Mouse (Mus musculus) kidney, adult 2 months (tissue): ENCODE measurements around the gene Gabrd. TPM values are rescaled to one million over a fixed set of nuclear protein-coding genes. Genes with fewer than 3 reads are reported as not detected.

Experiments used
- DNase-seq: peaks from one replicate; pipeline ENCODE4 v3.0.0; 2021
- H3K27ac ChIP-seq: fragments of 200-500 bp; 2 replicates; pipeline ENCODE4 v1.5.1; 2012; ENCODE audit warnings: low read depth, low read length, control low read depth, inconsistent platforms; ENCODE audit not compliant: insufficient read depth
- H3K27me3 ChIP-seq: fragments of 200-500 bp; replicated peaks from 2 replicates; pipeline ENCODE4 v1.6.1; 2012; ENCODE audit warnings: mild to moderate bottlenecking, moderate library complexity, low read length, inconsistent platforms; ENCODE audit not compliant: control insufficient read depth, insufficient read depth
- H3K36me3 ChIP-seq: fragments of 200-500 bp; 2 replicates; pipeline ENCODE4 v1.6.1; 2012; ENCODE audit warnings: mild to moderate bottlenecking, moderate library complexity, low read length, inconsistent platforms; ENCODE audit not compliant: control insufficient read depth, insufficient read depth
- H3K4me1 ChIP-seq: fragments of 200-500 bp; 2 replicates; pipeline ENCODE4 v1.6.1; 2011; ENCODE audit warnings: low read length; ENCODE audit not compliant: control insufficient read depth, insufficient read depth
- H3K4me3 ChIP-seq: fragments of 200-500 bp; 2 replicates; pipeline ENCODE4 v1.5.1; 2011; ENCODE audit warnings: mild to moderate bottlenecking, low read depth, low read length, control low read depth; ENCODE audit not compliant: insufficient read depth
- CTCF ChIP-seq: fragments of 200-500 bp; conservative IDR thresholded peaks from 2 replicates; pipeline ENCODE4 v1.5.1; 2011; ENCODE audit warnings: low read depth, mild to moderate bottlenecking, control low read depth, low read length, moderate library complexity, mixed read lengths; ENCODE audit not compliant: insufficient read depth, insufficient read length
- POLR2A ChIP-seq: fragments of 200-500 bp; IDR thresholded peaks from one replicate; pipeline ENCODE4 v1.6.1; 2011; ENCODE audit warnings: low read depth, low read length, control low read depth
- WGBS: fragments of 180-500 bp; shearing (Covaris S2); methylation state at CpG from one replicate; pipeline ENCODE4 v1.1.7; 2018; 5-methylcytosine and 5-hydroxymethylcytosine counted together
- polyA plus RNA-seq: library from polyadenylated mRNA; depleted of rRNA; stranded (reverse); fragments of >200 nt; gene quantifications from 2 replicates; pipeline ENCODE4 v1.2.3, GENCODE M21; 2012

Gabrd gene
- polyA plus RNA-seq, 1 experiment = 0.47 TPM

DNA sequence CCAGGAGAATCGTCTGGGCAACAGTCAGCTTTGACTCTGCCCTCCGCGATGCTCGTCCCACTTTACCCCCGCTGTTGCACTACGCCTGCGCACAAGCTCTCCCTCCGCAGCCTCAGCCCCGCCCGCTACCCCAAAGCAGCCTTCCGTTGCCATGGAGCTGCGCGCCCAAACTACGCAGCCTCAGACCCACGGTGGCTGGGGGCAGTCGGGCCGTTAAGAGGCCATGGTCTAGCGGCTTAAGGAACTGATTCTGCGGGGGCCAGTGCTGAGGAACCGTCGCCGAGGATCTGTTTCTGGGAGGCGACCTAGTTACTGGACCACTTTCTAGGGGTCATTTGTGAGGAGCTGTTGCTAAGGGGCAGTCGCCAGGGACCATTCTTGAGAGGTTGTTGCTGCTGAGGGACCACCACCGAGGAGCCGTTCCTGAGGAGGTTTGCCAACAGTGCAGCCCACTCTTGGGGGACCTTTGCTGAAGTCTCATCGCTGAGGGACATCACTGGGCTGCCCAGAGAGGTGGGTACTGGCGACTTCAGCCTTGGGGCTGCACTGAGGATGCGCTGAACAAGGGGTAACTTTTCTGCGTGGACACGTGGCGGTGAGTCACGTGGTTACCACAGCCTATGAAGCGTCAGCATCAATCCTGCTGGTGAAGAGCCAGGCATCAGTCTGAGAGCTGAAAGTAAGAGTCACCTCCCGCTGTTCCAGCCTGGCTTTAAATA, 11.3 kb upstream of the Gabrd start, which contains the start of gene Cfap74:
Cfap74 (plus strand) TSS at position 133 of the 719 bp plus-strand sequence.
- 2% methylated on average over 35 of the region's 35 CpGs for WGBS
- no peak for TF ChIP-seq CTCF
- TF ChIP-seq POLR2A = no peak
- DNase-seq = peak; percentile 57

DNA sequence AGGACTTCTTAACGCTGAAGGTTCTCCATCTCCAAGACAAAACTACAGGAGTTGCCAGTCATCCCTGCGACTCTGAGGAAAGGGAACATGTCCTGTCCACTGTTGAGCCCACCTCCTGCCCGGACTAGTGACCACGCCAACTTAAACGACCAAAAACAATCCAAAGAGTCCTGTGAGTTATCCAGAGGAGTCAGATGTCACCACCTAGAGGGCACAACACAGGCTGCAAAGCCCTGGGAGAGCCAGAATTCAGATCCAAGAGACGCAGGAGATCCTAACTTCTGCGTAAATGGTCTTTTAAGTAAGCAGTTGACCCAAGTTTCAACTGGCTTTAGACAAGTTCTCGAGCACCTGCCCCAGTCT, 10.8 kb upstream of the Gabrd start:
- Histone ChIP-seq H3K27ac (no peak overlapping the region), H3K4me3 (peak overlapping the region; percentile 44), H3K36me3 (no peaks in the 10 kb centered on the region), H3K4me1 (no peaks in the 10 kb centered on the region), H3K27me3 (no peaks in the 10 kb centered on the region)
- TF ChIP-seq CTCF = peak; percentile 29; the same call in 1 of the 2 replicates
- no peak for TF ChIP-seq POLR2A
- 2% methylated on average over 8 of the region's 8 CpGs for WGBS
- DNase-seq = no peak

More for the DNA sequence above, 11.3 kb upstream of the Gabrd start, which contains the start of gene Cfap74:
- H3K36me3 ChIP-seq = no peaks in the 10 kb centered on the region
- no peaks in the 10 kb centered on the region for H3K27me3 ChIP-seq
- H3K4me3 ChIP-seq = peak within 1 kb of the TSS; percentile 44
- no peaks in the 10 kb centered on the region for H3K4me1 ChIP-seq
- no peak within 1 kb of the TSS for H3K27ac ChIP-seq

DNA sequence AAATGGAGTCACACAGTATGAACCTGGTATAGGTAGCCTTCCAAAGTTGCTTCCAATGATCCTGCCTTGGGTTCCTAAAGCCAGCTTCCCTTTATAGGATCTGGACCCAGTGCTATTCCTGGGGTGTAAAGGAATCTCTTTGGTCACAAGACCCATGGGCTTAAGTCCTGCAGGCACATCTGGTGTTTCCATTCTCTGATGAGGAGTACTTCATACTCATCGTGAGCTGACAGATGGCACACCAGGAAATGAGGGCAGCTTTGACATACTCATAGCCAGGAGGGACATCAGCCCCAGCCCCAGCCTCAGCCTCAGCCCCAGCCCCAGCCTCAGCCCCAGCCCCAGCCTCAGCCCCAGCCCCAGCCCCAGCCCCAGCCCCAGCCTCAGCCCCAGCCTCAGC, 4.6 kb upstream of the Gabrd start:
- H3K27me3 ChIP-seq = no peaks in the 10 kb centered on the region
- TF ChIP-seq POLR2A (no peak), CTCF (no peak)
- H3K36me3 ChIP-seq = no peaks in the 10 kb centered on the region
- H3K4me1 ChIP-seq = no peaks in the 10 kb centered on the region
- no peak overlapping the region for H3K27ac ChIP-seq
- DNase-seq = no peak
- 81% methylated on average over 1 of the region's 1 CpGs for WGBS
- H3K4me3 ChIP-seq = no peak overlapping the region

DNA sequence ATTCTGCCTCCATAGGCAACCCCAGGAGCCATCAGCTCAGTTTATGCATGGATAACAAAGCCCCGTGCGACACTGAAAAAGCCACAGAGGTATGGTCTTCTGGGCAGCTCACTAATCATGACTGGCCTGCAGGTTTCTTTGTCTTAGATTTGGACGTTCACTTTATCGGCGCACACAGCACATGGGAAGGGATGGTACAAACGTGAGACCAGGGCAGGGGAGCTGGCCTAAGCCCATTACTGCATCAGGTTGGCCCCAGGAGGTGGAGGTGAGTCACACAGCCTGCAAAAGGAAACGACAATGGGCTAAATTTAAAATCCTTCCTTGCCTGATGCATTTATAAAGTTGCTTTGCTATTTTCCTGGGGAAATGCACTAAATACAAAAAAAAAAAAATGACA, 3.2 kb upstream of the Gabrd start:
- no peak for DNase-seq
- H3K27ac ChIP-seq = no peak overlapping the region
- WGBS = 73% methylated on average over 7 of the region's 7 CpGs
- H3K4me1 ChIP-seq = no peaks in the 10 kb centered on the region
- TF ChIP-seq POLR2A (no peak), CTCF (no peak)
- H3K36me3 ChIP-seq = no peaks in the 10 kb centered on the region
- no peaks in the 10 kb centered on the region for H3K27me3 ChIP-seq
- H3K4me3 ChIP-seq = no peak overlapping the region

DNA sequence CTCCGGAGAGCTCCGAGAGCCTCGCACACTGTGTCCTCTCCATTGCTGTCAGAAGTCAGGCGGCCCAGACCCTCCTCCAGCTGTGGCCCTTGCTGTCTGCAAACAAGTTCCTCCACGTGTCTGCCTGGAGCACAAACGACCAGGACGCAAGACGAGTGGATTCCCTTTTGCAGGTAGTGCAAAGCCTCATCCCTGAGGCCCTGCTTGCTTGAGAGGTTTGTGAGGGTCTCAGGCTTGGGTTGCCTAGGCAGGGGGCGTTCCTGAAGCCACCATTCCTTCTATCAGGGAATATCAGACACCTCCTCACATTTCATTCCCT, 269 bp upstream of the Gabrd start:
- H3K36me3 ChIP-seq = no peaks in the 10 kb centered on the region
- H3K27ac ChIP-seq = no peak overlapping the region
- H3K4me3 ChIP-seq = no peak overlapping the region
- DNase-seq = no peak
- no peaks in the 10 kb centered on the region for H3K27me3 ChIP-seq
- H3K4me1 ChIP-seq = no peaks in the 10 kb centered on the region
- WGBS = 7% methylated on average over 9 of the region's 9 CpGs
- no peak for TF ChIP-seq POLR2A
- no peak for TF ChIP-seq CTCF

DNA sequence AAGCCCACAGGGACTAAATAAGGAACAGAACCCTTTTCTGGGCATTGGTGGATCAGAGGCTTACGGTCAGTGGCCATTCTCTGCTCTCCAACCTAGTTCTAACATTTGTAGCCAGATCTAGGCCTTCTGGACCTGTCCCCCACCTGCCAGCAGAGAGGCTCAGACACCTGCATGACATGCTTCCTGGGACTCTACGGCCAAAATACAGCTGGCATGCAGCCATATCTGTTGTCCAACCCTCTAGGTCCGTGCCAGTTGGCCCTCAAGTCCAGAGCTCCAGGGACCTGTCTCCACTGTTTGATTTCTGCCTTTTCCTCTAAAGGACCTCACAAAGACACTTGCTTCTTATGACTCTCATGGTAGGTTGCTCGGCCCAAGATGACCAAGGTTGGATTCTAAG, 1.2 kb downstream of the Gabrd start:
- 73% methylated on average over 4 of the region's 4 CpGs for WGBS
- Histone ChIP-seq H3K4me1 (no peaks in the 10 kb centered on the region), H3K4me3 (no peak overlapping the region), H3K36me3 (no peaks in the 10 kb centered on the region), H3K27ac (no peak overlapping the region), H3K27me3 (no peaks in the 10 kb centered on the region)
- TF ChIP-seq CTCF = no peak
- no peak for TF ChIP-seq POLR2A
- DNase-seq = peak; percentile 8

DNA sequence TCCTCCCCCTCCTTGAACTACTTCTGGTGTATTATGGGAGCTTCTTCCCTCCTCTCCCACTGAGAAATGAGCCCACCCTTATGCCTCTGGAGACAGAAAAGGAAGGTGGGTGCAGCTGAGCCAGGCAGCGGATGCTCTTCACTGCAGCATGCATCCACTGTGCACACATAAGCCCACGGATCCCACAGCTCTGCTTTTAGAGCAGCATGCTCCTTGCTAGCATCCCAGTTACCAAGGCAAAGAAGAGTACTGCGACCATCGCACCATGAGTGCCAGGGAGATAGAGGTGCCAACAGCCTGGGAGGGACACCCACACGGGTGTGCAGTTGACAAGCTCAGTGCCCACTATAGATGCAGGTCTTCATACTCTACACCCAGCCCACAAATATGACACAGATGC, 2.4 kb downstream of the Gabrd start:
- Histone ChIP-seq H3K4me3 (no peak overlapping the region), H3K4me1 (no peaks in the 10 kb centered on the region), H3K27me3 (no peaks in the 10 kb centered on the region), H3K36me3 (no peaks in the 10 kb centered on the region), H3K27ac (no peak overlapping the region)
- TF ChIP-seq POLR2A = no peak
- no peak for TF ChIP-seq CTCF
- WGBS = 85% methylated on average over 5 of the region's 5 CpGs
- no peak for DNase-seq

DNA sequence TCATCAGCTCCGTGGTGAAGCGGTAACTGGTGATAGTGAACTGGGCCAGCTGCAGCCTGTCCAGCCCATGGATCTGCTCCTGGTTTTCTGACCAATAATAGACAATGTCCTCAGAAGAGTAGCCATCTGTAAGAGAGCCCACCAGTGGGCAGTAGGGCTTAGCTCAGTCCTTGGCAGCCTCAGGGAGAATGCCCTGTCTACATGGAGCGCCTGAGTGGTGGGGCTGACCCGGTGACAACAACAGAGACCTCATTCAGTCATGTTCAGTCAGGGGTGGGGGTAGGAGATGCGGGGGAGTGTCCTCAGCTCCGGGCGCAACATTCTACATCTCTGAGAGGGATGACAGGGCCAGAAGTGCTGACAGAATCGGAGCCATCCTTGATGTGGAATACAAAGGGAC, 10.7 kb downstream of the Gabrd start:
- H3K27ac ChIP-seq = no peak overlapping the region
- WGBS = 69% methylated on average over 8 of the region's 8 CpGs
- H3K4me3 ChIP-seq = no peak overlapping the region
- no peaks in the 10 kb centered on the region for H3K27me3 ChIP-seq
- H3K36me3 ChIP-seq = no peaks in the 10 kb centered on the region
- no peaks in the 10 kb centered on the region for H3K4me1 ChIP-seq
- no peak for DNase-seq
- no peak for TF ChIP-seq POLR2A
- TF ChIP-seq CTCF = no peak
